Mouse (Mus musculus): ENCODE data around the gene Tigar.

The Tigar gene

DNA sequence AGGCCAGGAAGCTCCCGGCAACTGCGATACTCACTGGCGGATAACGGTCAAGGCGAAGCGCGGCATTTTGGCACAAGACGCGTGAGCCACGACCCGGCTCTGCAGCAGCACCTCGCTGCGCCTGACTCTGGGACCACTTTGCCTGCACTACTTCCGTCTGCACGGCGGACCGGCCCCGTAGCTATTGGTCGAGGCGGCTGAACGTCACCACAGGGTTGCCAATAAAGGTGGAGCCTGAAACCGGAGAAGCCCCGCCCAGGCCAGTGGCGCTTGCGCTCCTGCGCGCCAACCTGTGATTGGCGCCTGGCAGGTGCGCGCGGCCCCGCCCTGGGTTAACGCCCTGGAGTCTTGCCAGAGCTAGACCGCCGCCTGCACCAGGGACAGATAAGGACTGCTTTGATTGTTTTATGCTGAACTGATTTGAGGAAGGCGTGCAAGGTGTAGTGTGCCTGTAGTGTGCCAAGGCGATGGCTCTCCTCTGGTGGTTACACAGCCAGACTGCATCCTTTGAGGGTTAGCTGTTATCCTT, at the start of gene Tigar:
Gene Tigar, minus strand, starts transcription at position 156 of the 529 bp plus-strand sequence.
- peak; percentile 89 to 90 for DNase-seq (ENCODE audit: low spot score in 2 of 2)

- no peak for DNase-seq (ENCODE audit: low spot score in 2 of 2)
Observed at GRCm38 (mm10) chr6:127157321-127157720, 48.0 kb upstream of the Tigar start.

GRCm38 (mm10) chr6:127155468-127155867, 46.1 kb upstream of the Tigar start:
- DNase-seq (ENCODE audit: low spot score in 2 of 2), result peak in 1 of 2 experiments; percentile 28

- peak; percentile 57 to 60 for DNase-seq (ENCODE audit: low spot score in 2 of 2)
Observed at GRCm38 (mm10) chr6:127154708-127155268, 45.4 kb upstream of the Tigar start.

DNA sequence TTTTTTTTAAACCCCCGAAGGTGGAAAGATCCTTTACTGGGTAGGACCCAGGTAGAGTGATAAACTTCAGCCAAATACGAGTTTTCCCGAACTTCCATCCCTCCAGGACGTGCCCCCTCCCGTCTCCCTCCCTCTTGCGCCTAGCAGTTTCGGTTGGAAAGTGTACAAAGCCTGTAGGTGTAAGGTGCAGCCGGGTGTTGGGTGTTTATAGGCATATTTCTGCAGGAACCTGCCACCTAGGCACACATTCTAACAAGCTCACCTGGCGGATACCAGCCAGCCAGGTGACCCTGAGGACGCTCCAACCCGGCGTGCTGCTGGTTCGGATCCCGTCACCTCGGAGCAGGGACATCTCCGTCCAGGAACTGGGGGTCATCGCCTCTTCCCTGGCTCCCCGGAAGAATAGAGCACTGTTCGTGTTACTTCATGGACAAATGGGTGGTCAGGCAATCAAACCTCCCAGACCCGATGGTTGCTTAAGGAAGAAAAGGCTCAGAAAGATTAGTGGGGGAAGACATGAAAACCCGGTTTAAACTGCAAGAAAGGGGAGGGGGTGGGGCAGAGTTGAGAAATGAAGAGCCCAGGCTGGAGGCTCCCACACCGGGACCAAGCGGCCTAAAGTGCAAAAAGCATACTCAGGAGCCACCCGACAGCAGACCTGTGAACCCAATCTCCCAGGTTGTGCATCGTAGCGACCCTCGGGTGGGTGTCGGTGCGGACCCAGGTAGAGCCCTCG, 44.8 kb upstream of the Tigar start:
- no peak for DNase-seq (ENCODE audit: low spot score in 2 of 2)

DNA sequence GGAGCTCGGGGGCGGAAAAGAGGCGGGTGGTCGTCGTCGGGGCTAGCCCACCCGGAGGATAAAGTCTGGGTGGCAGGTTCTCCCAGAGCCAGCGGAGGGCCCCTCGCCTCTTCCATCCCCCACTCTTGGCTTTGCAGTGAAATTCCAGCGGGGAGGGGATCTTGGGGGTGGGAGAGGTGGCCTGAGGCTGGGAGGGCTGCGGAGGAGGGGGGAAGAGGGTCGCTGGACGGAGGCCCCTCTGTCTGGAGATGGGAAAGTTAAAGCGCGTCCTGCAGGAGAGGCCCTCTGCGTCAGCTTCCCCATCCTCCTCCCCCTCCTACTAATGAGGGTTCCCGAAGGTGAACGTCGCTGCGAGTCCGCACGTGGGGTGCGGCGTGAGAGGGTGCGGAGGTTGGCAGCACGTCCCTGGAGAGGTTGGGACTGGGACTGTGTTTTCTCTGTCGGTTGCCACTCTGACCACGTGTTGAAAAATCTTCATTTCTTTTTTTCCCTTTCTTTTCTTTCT, 44.0 kb upstream of the Tigar start:
- no peak for DNase-seq (ENCODE audit: low spot score in 2 of 2)

DNA sequence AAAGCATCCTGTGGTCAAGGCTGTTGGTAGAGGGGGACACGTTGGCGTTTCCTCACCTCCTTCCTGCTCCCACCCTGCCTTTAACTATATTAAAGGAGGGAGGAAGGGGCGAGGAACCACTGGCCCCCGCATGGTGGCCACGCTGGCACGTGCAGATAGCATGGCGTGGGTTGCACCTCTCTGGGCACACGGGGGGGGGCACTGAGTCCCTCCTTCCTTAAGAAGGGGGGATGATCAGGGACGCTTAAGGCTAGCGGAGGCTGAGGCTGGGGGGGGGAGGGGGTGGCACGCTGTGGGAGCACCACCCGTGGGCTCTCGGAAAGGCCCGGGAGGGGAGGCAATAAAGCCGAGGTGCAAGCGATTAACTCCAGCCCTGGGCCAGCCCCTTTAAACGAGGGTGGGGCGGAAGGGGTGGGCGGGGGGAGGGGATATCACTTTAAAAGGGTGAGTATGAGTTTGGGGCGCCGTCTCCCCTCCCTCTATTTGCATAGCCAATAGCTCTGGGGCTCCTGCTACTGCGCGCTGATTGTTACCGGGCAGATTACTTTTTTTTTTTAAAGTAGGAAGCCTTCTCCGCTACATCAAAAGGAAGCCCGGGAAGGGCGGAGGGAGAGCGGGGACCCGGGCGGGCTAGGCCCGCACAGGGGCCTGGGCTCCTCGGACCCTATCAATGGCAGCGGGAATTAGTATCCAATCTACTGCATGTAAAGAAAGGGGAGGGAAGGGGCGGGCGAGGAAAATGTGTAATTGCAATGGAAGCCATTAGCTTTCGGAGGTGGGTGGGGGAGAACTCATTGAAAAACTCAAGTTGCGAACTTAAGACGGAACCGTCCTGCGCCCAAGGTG, 43.0 kb upstream of the Tigar start, which contains the start of gene Ccnd2:
Gene Ccnd2, minus strand, starts transcription at position 88 of the 846 bp plus-strand sequence.
- peak; percentile 46 to 58 for DNase-seq (ENCODE audit: low spot score in 2 of 2)

DNA sequence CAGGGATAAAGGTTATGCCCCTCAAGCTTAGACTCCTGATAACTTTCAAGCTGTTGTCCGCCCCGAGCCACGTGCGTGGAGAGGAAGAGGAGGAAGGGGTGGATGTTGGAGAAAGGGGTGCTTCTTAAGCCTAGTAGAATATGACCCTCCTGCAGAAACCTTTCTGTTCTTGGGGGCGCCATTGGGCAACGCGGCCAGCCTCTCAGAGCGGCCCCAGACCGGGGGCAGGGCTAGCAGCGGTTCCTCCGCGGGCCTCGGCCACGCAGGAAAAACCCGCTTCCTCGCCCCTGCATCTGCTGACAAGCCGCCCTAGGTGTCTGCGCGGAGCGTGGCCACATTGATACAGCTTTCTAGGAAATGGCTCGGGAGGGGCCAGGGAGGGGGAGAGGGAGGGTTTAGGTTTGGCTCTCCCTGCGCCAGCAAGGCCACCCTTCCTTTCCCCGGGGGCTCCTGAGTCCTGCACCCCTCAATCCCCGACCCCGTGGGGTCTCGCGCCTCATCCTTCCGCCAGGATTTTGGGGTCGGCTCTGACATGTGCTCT, 42.3 kb upstream of the Tigar start:
- DNase-seq (ENCODE audit: low spot score in 2 of 2), result peak; percentile 19 to 33

GRCm38 (mm10) chr6:127150663-127151564, 41.6 kb upstream of the Tigar start:
- DNase-seq (ENCODE audit: low spot score in 2 of 2), result peak in 1 of 2 experiments; percentile 35

- no peak for DNase-seq (ENCODE audit: low spot score in 2 of 2)
Observed at GRCm38 (mm10) chr6:127149944-127150662, 40.7 kb upstream of the Tigar start.

GRCm38 (mm10) chr6:127149303-127149943, 40.1 kb upstream of the Tigar start:
- DNase-seq (ENCODE audit: low spot score in 2 of 2), result peak; percentile 28 to 30

DNA sequence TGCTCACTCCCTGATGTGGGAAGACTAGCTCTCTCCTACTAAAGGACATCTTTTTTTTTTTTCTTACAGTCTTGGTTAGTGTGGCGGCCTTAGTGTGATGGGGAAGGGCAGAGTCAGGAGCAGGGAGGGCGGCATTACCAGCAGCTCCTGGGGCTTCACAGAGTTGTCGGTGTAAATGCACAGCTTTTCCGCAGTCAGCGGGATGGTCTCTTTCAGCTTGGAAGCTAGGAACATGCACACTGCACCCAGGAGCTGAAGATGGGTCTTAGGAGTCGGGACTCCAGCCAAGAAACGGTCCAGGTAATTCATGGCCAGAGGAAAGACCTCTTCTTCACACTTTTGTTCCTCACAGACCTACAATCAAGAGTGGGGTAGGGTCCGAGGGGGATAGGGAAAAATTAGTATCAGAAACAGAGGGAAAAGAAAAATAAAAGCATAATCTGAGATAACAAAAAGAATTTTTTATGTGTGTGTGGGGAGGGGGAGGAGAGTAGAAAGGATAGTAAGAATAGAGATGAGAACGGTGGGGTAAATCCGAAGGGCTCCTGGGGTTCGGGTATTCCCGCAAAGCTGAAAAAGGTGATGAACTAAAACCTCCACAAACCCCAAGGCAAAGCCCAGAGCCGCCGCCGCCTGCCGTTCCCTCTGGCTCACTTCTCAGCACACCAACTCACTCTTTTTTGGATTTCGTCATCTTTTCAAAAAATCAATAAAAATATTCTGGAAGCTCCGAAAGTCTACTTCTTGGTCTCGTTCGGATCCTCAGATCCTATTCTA, 39.4 kb upstream of the Tigar start:
- DNase-seq (ENCODE audit: low spot score in 2 of 2), result no peak

- peak; percentile 64 to 86 for DNase-seq (ENCODE audit: low spot score in 2 of 2)
Observed at GRCm38 (mm10) chr6:127147665-127148064, 38.3 kb upstream of the Tigar start.

DNA sequence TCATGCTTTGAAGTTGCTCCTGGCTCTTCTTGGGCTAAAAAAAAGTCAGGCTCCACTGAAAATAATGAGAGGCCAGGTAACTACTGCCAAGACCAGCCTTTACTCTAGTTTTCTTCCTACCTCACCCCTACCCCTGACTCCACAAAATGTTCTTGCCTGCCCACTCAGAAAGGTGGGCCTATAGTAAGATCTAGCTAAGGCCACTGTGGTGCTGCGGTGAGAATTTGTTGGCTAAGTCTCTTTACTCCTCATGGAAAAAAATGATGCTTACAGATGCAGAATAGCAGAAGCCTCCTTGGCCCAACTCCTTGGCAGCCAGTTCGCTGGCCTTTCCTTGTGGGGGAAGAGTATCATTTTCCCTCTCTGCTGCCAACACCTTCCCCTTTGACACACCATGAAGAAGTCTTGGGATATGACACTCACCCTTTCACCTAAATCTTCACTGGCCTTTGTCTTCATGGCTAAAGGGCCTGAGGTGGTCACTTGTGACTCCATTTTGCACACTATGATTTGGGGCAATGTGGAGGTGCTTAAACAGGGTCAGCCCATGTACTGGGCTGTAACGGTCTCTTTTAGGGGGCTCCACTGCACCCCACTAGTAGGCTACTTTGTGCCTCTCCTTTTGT, 37.1 kb upstream of the Tigar start:
- DNase-seq (ENCODE audit: low spot score in 2 of 2), result no peak

- no peak for DNase-seq (ENCODE audit: low spot score in 2 of 2)
Observed at GRCm38 (mm10) chr6:127145464-127146190, 36.3 kb upstream of the Tigar start.

- no peak for DNase-seq (ENCODE audit: low spot score in 2 of 2)
Observed at GRCm38 (mm10) chr6:127143576-127144288, 34.4 kb upstream of the Tigar start.

DNA sequence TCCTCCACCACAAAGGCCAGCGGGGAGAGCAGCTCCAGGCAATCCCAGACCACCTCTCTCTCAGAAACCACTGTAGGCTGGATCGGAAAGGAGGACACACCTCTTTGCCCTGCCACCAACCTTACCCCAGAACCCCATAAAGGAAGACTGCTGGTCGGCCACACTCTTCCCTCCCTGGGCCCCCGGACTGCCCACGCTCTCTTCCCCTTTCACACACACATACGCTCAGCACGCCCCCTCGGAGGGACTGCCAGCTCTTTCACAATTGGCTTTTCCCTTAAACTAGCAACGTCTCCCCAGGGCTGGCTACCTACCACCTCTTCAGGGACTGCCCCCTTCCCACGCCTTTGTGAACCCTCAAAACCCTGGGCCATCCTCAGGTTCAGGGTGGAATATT, 33.8 kb upstream of the Tigar start:
- DNase-seq (ENCODE audit: low spot score in 2 of 2), result no peak

Data from thymus, postnatal 10 days (tissue).